Mouse (Mus musculus) adrenal gland, postnatal 36 days (tissue): ENCODE measurements at regions not wholly inside any gene's neighbourhood (a gene's known extent, or its start where the extent isn't known, plus 50 kb on each side); places are given as distances from the start of the nearest gene placed in this dataset.

Experiments used
- DNase-seq, 2 experiments: peaks; one replicate each; pipeline ENCODE4 v3.0.0; 2021; ENCODE audit warnings: mixed read lengths in 1 of 2

DNA sequence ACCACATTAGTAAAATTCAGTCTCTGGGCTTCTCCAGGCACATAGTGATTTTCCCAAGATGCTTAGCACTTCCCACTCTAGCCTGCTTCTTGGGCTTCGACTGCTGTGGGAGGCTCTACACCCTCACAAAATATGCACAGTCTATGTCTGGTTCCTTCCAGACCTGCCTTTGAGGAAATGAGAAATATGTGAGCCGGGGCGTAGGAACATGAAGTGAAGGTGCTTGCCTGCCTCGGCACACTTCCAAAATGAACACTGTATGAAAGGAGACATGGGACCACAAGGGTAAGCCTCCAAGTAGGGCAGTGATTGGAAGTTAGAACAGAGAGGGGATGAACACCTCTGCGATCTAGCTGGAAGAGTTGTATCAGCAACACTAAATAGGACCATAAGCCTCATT is 54.5 kb downstream of the Gm10260 start:
- no peak for DNase-seq

DNA sequence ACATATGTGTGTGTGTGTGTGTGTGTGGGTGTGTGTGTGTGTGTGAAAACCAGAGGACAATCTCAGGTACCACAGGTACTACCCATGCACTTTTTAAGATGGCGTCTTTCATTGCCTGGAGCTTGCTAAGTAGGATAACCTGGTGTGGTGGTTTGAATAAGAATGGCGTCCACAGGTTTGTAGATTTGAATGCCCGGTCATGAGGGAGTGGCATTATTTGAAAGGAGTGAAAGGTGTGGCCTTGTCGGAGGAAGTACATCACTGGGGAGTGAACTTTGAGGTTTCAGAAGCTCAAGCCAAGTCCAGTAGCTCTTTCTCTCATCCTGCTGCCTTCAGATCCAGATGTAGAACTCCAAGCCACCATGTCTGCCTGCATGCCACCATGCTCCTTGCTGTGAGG is 55.9 kb downstream of the Gm10260 start:
- no peak for DNase-seq

DNA sequence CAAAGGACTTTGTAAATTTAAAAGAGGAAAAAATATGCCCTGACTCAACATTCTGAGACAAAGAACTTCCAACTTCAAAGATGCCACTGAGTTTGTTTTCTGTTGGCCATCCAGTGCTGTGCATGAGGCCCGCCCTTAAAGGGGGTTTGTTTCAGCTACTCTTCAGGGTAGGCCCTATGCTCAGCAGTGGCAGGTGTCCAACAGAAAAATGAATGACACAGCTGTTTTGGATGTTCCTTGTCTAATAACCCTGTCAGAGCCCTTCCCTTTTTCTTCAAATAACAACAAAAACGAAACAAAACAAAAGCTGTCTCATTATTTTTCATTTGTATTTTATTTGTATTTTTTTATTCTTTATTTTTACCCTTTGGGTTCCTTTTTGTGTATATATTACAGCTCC is 61.5 kb downstream of the Gm10260 start:
- DNase-seq: no peak

DNA sequence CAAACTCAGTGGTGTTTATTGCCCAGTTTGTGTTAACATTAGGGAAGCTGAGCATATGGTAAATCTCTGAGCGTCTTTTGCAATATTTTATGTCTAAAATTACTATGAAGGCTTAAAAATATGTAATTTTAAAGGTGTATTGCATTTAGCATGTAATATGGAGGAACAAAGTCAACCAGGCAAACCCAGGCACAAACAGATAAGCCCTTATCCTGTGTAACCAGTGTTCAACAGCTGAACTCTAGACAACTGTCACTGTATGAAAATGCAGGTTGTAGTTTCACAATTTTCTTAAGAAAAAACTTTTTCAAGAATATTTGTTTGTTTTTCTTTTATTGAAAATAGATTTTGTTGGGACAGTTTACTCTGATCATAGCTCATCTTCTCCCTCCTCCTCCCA is 62.1 kb downstream of the Gm10260 start:
- DNase-seq: no peak

DNA sequence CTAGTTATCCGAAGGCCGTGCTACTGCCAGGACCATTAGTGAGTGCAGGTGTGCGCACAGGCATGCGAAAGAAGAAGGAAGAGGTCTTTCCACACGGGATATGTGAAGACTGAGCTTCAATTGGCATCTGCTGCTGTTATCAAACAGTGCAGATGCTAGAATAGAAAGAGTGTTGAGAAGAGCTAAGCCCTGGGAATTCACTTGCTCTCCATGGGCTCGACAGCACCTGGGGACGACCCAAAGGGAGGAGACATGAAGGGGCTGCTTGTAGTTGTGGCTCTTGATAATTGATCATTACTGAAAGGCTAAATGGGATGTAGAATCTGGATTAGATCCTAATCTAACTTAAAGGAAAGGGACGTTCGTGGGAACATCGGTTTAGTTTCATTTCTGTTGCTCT is 63.2 kb downstream of the Gm10260 start:
- no peak for DNase-seq

DNA sequence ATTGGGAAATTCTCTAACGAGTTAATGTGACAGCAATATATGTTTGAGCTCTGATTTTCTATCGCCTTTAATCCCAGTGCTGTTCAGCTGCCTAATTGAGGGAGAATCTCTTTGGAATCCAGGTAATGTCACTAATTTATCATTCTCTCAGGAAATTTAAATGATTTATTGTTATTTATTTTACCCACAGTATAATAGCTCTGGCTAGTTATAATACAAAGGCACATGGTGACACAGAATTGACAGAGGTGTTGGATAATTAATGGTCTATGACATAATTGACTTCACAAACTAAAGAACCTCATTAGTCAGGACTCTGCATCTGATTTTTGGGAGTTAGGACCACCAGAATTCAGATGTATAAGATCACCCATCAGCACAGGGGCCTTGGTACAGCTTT is 65.4 kb downstream of the Gm10260 start:
- DNase-seq: no peak

DNA sequence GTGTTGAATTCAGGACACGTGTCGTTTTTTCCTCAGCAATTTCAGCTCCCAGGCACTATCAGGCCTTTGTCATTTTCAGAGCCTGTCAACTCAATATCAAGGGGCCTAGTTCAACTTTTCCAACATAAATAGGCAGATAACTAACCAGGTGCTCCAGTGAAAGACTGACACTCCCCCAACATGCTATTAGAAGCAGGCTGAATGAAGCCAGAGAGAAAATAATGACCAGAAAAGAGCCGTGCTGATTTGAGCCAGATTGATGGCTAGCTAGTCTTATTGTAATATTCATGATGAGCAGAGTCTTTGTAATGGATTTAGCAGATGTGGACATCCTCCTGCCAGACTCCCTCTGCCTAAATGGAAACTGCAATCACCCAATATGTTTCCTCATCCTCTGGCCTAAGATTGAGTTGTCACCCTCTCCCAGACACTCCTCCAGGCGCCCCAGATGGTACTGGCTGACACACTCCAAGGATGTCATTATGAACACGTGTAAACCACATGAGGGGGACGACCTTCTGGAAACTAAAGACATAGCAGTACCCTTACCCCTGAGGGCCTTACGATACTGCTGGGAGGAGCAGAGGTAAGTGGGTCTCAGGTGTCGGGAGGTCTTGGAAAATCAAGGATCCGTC is 66.0 kb downstream of the Gm10260 start:
- no peak for DNase-seq

DNA sequence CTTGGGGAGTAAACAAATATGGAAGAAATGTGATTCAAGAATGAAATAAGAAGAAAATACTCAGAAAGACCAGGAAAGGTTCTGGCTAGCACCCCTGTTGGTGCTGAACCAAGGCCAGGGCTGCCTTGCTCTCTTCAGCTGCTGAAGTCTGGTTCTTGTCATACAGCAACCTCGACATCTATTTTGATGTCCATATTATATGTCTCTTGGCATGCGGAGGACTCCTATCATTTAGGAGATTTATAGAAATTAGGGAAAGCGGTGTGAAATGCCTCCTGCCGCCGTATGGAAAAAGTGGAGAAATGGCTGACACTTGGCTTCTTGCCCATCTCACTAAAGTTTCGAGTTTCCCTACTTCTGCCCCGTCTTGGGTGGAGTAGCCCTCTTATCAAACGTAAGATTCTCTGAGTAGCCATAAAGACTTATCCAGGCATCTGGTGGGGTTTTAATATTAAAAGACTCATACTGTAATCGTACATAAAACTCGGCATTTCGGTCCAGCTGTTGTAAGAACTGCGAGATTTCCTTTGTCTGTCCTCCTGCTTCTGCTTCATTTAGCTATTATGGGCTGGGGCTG is 72.0 kb downstream of the Gm10260 start:
- DNase-seq: no peak

DNA sequence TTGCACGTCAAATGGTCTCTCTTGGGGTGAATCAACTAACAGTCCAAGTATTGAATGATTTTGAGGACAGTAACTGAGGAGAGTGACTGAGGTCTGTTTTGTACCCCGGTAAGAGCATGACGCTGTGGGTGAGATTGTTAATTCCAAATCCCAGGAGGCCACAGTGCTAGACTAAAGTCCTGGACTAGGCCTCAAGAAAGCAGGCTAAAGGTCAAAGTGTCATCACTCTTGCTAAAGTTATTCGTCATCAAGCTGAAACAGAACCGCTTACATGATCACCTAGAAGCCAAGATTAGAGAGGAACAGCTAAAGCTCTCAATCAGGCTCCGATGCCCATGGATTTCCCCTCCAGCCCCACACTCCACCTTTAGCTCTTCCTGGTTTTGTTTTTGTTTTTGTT is 76.6 kb downstream of the Gm10260 start:
- DNase-seq: no peak

DNA sequence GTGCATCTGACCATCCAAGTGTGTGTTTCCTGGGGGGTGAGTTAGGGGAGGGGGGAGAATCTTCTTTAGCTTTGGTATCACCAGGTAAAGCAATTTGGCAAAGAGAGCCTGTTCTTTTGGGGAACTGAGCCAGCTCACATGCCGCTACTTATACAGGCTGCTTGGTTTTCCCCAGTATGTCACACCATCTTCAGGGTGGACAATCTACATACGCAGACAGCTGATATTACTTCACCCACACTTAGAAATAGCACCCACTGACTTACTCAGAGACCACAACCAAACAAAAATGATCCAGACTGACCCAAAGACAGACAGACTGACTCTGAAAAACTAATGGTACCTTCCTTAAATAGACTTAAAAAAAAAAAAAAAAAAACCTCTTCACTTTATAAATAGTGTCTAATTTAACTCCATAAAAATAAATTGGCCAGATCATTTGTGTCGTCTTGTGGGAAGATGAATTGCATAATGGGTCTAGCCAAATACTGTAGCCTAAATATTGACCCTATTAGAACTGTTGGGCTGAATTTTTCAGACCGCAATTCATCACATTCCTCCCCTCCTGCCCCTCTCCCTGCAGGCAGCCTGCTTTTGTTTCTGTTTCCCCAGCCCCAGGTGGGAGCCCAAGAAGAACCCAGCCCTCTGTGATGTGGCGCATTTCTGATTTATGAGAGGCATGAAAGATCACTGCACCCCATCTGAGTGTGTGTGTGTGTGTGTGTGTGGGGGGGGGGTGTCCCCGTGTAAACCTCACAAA is 79.0 kb downstream of the Gm10260 start:
- DNase-seq: no peak

DNA sequence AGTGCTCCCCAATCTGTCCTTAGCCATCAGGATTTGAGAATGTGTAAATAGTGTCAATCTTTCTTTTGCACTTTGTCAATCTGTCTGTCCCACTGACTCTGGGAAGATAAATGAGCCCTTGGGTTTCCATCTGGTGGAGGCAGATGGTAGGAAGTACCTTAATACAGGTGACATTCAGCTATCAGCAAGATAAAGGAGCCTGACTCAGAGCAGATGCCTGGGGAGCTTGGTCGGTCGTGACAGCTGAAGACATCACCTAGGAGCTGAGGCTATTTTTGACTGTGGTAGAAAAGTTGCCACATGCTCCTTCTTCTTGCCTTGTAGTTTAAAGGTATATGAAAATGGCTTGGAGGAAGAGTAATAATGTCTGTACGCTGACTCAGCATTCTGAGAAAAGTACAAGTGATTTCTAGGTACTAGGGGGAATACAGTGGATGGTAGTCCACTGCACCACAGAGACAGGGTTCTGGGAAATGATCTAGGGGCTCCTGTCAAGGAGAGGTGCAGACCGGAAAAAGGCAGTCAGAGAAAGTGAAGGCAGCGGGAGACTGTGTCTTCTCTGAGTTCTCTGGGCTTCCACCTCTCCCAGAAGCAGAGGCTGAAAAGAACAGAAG is 80.0 kb downstream of the Gm10260 start:
- no peak for DNase-seq

DNA sequence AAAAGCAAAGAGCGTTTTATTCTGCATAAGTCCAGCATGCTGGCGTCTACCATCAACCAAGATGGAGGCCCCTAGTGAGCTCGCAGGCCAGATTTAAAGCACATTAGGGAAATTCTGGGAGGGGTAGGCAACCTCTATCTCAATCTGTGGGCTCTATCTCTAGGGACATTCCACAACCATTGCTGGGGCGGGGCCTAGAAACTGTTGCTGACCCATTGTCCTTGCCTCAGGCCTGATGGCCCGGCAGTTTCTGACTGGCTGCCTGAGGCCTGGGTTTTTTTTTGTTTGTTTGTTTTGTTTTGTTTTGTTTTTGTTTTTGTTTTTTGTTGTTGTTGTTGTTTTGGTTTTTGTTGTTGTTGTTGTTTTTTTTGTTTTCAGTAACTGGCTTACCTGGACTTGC is 81.4 kb downstream of the Gm10260 start:
- DNase-seq: no peak

DNA sequence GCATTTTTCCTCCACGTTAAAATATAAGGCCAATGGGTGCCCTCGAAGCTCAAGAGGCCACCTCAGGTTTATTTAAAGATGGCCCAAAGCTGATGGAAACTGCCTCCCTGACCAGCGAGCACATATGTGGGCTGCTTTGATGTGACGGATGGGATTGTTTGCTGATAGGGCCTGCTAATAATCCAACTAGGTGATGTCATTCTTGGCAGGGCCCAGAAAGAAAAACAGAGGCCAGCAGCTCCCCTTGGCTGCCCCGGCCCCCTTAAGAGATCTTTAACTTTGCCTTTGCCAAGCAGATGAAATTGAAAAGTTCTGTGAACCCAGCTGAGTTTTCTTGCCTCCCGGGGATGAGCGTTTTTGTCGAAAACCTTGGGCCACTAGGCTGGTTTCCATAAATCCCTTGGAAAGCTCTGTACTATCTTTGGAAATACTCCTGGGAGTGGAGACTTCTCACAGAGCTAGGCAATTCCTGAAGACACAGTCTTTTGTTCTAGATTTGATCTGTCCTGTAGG is 83.8 kb downstream of the Gm10260 start:
- DNase-seq: no peak

DNA sequence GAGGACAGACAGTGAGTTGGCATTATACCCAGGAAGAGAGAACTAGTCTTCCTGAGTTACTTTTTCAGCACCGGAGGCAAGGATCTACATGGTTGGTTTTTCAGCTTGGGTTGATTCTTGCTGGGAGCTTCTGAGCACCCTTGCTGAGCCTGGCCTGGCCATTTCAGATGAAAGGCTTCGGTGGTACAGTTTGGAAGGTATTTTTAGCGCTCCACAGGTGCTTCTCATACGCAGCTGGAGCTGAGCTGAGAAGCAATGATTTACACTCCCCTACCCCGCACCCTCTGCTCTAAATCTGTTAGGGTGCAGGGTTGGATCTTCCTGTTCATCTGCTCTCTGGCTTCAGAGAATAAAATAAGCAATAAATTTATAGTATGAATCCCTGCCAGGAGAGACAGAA is 87.3 kb downstream of the Gm10260 start:
- no peak for DNase-seq

DNA sequence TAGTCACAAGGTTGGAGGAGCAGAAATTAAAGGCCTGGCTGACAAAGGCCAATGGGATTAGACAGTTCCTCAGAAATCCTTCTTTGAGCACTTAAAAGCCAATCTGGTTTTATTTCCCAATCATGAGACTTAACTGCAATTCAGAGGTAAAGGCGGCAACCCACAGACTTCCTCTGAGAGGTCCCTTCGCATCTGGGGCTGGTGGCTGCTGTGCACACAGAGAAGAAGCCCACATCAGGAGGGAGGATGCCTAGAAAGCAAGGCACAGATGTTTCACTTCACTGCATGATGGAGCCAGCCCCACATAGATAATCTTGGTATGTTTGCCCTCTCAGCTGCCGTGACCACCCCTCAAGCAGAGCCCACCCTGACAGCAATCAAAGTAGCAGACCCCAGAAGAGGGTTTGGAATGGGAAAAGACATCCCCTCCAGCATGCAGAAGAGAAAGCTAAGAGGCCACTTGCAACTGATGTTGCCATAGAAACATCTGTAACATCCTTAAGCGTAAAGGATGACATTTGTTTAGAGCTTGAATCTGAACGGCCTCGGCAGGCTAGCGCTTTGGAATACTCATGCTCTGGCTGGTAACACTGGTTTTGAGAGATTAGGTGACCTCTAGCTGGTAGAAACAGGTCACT is 88.3 kb downstream of the Gm10260 start:
- DNase-seq: no peak

DNA sequence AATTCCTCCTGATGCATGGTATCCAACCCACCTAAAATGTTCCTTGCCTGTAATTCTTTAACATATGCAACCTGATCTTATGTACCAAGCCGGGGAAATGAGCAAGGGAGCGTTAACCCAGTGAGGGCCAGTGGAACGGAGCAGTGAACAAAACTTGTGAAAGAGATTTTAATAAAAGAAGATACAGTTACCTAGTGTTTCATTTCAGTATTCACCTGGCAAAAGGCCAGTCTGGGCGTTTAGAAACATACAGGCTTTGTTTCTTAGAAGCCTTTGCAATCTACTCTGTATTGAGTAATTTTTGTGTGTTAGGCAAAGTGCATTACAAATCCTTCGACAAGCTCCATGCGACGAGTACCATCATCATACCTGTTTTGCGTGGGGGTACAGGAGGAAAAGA is 91.1 kb downstream of the Gm10260 start:
- DNase-seq: no peak

DNA sequence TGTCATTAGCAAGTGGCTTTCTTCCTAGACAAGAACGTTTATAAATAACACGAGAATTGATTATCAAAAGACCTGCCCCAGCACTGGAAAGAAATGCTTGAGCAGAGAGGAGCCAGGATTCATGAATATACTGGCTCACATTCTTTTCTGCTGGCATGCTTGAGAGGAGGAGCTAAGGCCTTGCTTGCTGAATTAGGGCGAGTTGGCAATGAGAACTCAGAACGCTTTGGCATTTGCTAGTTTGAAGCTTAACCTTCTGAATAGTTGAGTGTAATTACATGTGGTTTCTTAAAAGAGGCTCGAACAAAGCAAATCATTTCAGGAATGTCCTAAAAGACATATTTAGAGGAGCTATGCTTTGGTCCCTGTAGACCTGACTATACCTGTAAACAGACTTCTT is 91.5 kb downstream of the Gm10260 start:
- no peak for DNase-seq

DNA sequence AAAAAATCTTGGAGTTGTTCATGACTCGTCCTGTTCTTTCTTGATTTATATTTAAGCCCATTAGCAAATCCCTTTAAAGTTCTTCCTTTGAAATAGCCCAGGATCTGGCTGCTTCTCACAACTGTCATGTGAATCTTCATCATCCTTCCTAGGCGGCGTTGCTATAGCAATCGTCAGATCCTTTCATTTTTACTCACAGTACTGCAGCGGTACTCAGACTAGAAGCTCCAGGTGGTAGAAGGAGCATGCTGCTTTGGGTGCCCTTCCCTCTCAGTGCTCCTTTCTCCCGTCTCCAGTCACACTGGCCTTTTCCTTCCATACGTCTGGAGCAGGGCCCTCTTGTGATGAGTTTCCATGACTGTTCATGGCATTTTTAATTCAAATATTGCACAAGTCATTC is 93.1 kb downstream of the Gm10260 start:
- no peak for DNase-seq

DNA sequence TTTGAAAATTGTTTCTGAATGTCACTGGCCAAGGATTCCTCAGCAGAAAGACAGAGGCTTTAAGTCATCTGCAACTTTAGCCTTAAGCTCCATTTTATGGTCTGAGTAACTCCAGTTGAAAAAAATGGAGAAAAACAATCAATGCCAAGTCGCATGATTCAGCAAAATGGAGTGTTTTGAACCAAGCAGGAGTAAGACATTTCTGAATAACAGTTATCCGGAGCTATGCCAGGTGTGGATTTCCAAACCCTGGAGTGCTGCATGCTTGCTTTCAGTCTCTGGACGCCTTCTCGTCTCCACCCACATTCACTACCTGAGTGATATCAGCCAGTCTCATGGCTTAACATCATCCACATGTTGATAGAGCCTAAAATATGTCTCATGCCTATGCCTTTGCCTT is 93.7 kb downstream of the Gm10260 start:
- no peak for DNase-seq

DNA sequence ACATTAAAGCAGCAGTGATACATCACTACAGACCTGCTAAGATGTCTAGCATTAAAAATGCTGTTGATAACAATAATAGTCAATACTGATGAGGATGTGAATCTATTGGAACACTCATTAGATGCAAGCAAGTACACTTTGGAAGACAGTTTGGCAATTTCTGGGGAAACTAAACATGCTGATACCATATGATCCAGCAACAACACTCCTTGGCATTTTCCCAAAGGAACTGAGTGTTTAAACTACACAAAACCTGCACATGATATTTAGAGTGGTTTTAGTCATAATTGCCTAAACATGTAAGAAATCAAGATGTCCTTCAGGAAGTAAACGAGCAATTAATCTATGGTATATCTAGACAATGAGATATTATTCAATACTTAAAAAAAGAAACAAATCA is 95.2 kb downstream of the Gm10260 start:
- DNase-seq: no peak

DNA sequence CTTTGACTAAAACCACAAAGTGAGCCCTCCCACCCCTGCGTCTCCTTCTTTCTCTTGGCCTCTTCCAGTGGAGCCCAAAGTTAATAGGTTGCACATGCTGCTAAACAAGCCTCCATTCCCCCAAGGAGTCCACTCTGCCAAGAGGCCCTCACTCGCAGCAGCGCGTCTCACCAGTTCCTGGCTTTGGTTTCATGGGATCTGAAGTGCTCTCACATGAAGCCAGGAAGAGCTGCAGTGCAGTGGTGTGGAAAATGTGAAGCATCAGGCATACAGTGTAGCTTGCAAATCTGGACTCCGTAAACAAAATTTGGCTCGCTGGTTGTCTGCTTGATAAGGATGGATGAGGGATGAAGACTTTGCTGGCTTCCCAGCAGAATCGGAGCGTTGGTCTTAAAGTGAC is 97.7 kb downstream of the Gm10260 start:
- peak in 1 of 2 experiments; percentile 42 for DNase-seq

DNA sequence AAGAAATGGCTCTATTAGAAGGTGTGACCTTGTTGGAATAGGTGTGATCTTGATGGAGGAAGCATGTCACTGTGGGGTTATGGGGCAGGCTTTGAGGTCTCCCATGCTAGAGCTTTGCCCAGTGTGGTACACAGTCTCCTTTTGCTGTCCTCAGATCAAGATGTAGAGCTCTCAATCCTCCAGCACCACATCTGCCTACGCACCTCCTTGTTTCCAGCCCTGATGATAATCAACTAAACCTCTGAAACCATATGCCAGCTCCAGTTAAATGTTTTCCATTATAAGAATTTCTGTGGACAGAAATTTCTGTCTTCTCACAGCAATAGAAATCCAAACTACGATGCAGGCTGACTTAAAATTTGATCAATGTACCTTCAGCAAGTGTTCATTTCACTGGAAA is 103.8 kb downstream of the Gm10260 start:
- DNase-seq: no peak

DNA sequence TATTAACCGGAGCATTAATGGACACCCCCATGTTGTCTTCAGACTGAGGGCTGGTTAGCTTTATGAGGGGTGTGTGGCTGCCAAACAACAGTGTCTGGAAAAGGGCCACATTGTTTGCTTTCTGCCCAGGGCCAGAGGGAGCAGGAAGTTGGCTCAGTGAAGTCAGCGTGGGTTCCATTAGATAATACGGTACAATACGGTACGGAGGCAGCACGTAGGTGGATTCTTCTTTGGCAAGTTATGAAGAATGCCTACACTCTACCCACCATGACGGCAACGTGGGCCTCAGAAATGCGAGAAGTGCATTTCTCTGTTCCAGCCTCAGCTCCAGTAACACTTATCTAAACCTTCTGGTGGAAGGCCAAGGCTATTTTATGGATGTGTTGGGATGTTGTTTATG is 108.2 kb downstream of the Gm10260 start:
- DNase-seq: no peak
